Mouse (Mus musculus) layer of hippocampus, adult 8-10 months (tissue): ENCODE measurements at regions not wholly inside any gene's neighbourhood (a gene's known extent, or its start where the extent isn't known, plus 50 kb on each side); places are given as distances from the start of the nearest gene placed in this dataset.

Experiments used
- DNase-seq, 2 experiments: peaks; one replicate each; pipeline ENCODE4 v3.0.0; 2022; ENCODE audit warnings: low spot score in 2 of 2

GRCm38 (mm10) chr7:72590351-72591115, 284.1 kb upstream of the Mctp2 start:
- DNase-seq = no peak

GRCm38 (mm10) chr7:72592110-72592509, 285.7 kb upstream of the Mctp2 start:
- DNase-seq = peak in 1 of 2 experiments; percentile 36

GRCm38 (mm10) chr7:72592649-72593048, 286.2 kb upstream of the Mctp2 start:
- peak; percentile 19 for DNase-seq

- DNase-seq = no peak
Measured at GRCm38 (mm10) chr7:72593259-72593658, 286.9 kb upstream of the Mctp2 start.

- no peak for DNase-seq
Measured at GRCm38 (mm10) chr7:72594741-72595140, 288.3 kb upstream of the Mctp2 start.

GRCm38 (mm10) chr7:72596985-72597384, 290.6 kb upstream of the Mctp2 start:
- no peak for DNase-seq

- no peak for DNase-seq
Measured at GRCm38 (mm10) chr7:72601933-72602332, 295.5 kb upstream of the Mctp2 start.

- DNase-seq = no peak
Measured at GRCm38 (mm10) chr7:72609791-72610190, 303.4 kb upstream of the Mctp2 start.

GRCm38 (mm10) chr7:72615232-72615631, 308.8 kb upstream of the Mctp2 start:
- no peak for DNase-seq

- DNase-seq = no peak
Measured at GRCm38 (mm10) chr7:72627369-72627768, 321.0 kb upstream of the Mctp2 start.

GRCm38 (mm10) chr7:72639566-72639965, 333.2 kb upstream of the Mctp2 start:
- DNase-seq = no peak

GRCm38 (mm10) chr7:72675018-72675417, 368.6 kb upstream of the Mctp2 start:
- DNase-seq = no peak

- no peak for DNase-seq
Measured at GRCm38 (mm10) chr7:72685803-72686202, 379.4 kb upstream of the Mctp2 start.

- DNase-seq = no peak
Measured at GRCm38 (mm10) chr7:72687356-72687755, 380.9 kb upstream of the Mctp2 start.

- peak in 1 of 2 experiments; percentile 19 for DNase-seq
Measured at GRCm38 (mm10) chr7:72691396-72691795, 385.0 kb upstream of the Mctp2 start.

GRCm38 (mm10) chr7:72691859-72692258, 385.5 kb upstream of the Mctp2 start:
- DNase-seq = no peak

GRCm38 (mm10) chr7:72696736-72697135, 390.3 kb upstream of the Mctp2 start:
- DNase-seq = no peak

- DNase-seq = no peak
Measured at GRCm38 (mm10) chr7:72703652-72704341, 397.4 kb upstream of the Mctp2 start.

- no peak for DNase-seq
Measured at GRCm38 (mm10) chr7:72711193-72712131, 405.1 kb upstream of the Mctp2 start.

GRCm38 (mm10) chr7:72715401-72715800, 409.0 kb upstream of the Mctp2 start:
- no peak for DNase-seq

- no peak for DNase-seq
Measured at GRCm38 (mm10) chr7:72716051-72716450, 409.6 kb upstream of the Mctp2 start.
